Mouse (Mus musculus): ENCODE measurements around the gene Rgs14. TPM values are rescaled to one million over a fixed set of nuclear protein-coding genes. Genes with fewer than 3 reads are reported as not detected.
A peak's percentile ranks its signal among the peaks of the same experiment; 100 is the strongest.

Rgs14 gene
- total RNA-seq (2021), result 1 to 10 TPM; 1.9 to 2.6 TPM
- long read RNA-seq, experiment 1, partial matches to known transcripts, result 0 of 1 reads
- long read RNA-seq, experiment 1, other reads (novel, unspliced or antisense), result 1 of 1 reads
- long read RNA-seq, experiment 2, result 0 reads

- no peak for DNase-seq
Measured at GRCm38 (mm10) chr13:55369531-55370114, at the start of gene Rgs14. Gene Rgs14 (plus strand): TSS chr13:55369732.

GRCm38 (mm10) chr13:55319931-55320533 is 49.5 kb upstream of the Rgs14 start, which contains the start of gene Prelid1:
Gene Prelid1 (plus strand): TSS chr13:55320500.
- no peak for DNase-seq

GRCm38 (mm10) chr13:55321434-55322129 is 48.0 kb upstream of the Rgs14 start, which contains the start of gene Rab24:
Gene Rab24 (minus strand): TSS chr13:55321946.
- peak; percentile 94 for DNase-seq

GRCm38 (mm10) chr13:55322130-55322825 is 47.3 kb upstream of the Rgs14 start:
- peak; percentile 55 for DNase-seq

- no peak for DNase-seq
Measured at GRCm38 (mm10) chr13:55325596-55325995, 43.9 kb upstream of the Rgs14 start.

- DNase-seq, result no peak
Measured at GRCm38 (mm10) chr13:55327169-55327568, 42.4 kb upstream of the Rgs14 start.

GRCm38 (mm10) chr13:55327633-55328032 is 41.9 kb upstream of the Rgs14 start:
- peak; percentile 89 for DNase-seq

GRCm38 (mm10) chr13:55328171-55328570 is 41.4 kb upstream of the Rgs14 start:
- DNase-seq, result no peak

GRCm38 (mm10) chr13:55328641-55329040 is 40.9 kb upstream of the Rgs14 start:
- no peak for DNase-seq

- no peak for DNase-seq
Measured at GRCm38 (mm10) chr13:55329109-55329682, 40.3 kb upstream of the Rgs14 start.

GRCm38 (mm10) chr13:55329683-55330566 is 39.6 kb upstream of the Rgs14 start, which contains the start of gene Mxd3:
Gene Mxd3 (minus strand): TSS chr13:55329823.
- DNase-seq, result peak; percentile 88

- DNase-seq, result no peak
Measured at GRCm38 (mm10) chr13:55330567-55331400, 38.7 kb upstream of the Rgs14 start.

- no peak for DNase-seq
Measured at GRCm38 (mm10) chr13:55332331-55332730, 37.2 kb upstream of the Rgs14 start.

GRCm38 (mm10) chr13:55335701-55336100 is 33.8 kb upstream of the Rgs14 start:
- DNase-seq, result no peak

- DNase-seq, result no peak
Measured at GRCm38 (mm10) chr13:55337341-55337975, 32.1 kb upstream of the Rgs14 start.

- DNase-seq, result no peak
Measured at GRCm38 (mm10) chr13:55338131-55339054, 31.1 kb upstream of the Rgs14 start.

GRCm38 (mm10) chr13:55339259-55339658 is 30.3 kb upstream of the Rgs14 start:
- no peak for DNase-seq

GRCm38 (mm10) chr13:55342469-55342868 is 27.1 kb upstream of the Rgs14 start:
- no peak for DNase-seq
